Mouse (Mus musculus): ENCODE data around the gene 4930550L24Rik.

4930550L24Rik gene

DNA sequence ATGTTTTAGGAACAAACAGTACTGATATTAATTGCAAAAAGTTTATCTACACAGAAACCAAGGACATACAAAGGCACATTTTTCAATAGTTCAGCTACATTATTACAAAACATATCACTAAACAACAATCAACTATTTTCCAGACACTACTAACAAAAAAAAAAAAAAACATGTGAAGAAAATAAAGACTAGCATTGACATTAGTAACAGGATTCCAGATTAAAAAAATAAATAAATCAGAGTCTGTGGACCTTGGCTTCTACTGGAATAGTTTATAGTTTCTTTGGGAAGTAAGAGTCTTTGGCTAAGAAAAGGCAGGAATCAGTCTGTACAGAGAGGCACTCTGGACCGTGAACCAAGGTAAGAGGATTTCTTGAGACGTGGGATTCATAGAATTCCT, at the start of gene 4930550L24Rik:
Gene 4930550L24Rik, plus strand, starts transcription at position 301 of the 400 bp plus-strand sequence.
- no peak for DNase-seq (ENCODE audit: extremely low read depth, insufficient read length, low spot score)

- no peak for DNase-seq (ENCODE audit: extremely low read depth, insufficient read length, low spot score)
Observed at GRCm38 (mm10) chrX:58900753-58901152, 8.4 kb upstream of the 4930550L24Rik start.

DNA sequence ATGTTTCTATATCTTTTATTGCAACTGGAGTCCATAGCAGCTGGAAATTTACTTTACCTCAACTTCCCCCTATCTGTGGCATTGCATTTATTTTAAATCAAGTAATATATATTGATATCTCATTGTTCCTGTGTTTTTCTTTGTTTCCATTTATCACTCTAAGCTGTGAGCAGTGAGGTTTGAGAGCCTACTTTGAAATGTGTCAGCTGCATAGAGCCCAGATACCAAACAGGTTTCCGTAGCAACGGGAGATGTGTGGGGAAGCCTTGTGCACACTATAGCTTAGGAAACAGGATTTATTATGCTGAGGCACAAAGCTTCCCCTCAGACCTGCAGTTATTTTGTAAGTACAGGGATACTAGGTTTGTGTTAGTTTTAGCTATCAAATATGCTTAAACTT, 58.8 kb downstream of the 4930550L24Rik start:
- DNase-seq (ENCODE audit: extremely low read depth, insufficient read length, low spot score) = no peak

All from 3134 (cell line).